Mouse (Mus musculus) lung, postnatal 0 days (tissue): ENCODE results near the gene Tmem181a. TPM values are rescaled to one million over a fixed set of nuclear protein-coding genes. Genes with fewer than 3 reads are reported as not detected.

ENCODE experiments used
- polyA plus RNA-seq: library from polyadenylated mRNA; unstranded; fragments of >200 nt; fragmentation: Nextera tagmentation; extraction: Ambion mirVana; gene quantifications from 2 replicates; pipeline ENCODE4 v1.2.1, GENCODE M21; 2015

Gene Tmem181a
- polyA plus RNA-seq, 1 experiment from 2014 or later: 15.0 TPM

Other genes starting within 250 kb of the Tmem181a start
- 2.5 and 3.0 TPM in 2 replicates for gene Serac1, start 177.1 kb upstream of the Tmem181a start, polyA plus RNA-seq
- 135 and 139 TPM in 2 replicates for gene Gtf2h5, start 177.1 kb upstream of the Tmem181a start, polyA plus RNA-seq
- gene Tulp4, start 150.4 kb upstream of the Tmem181a start, polyA plus RNA-seq: 34.4 and 35.4 TPM in 2 replicates
- 6.4 and 7.0 TPM in 2 replicates for gene Dynlt1a, start 60.6 kb downstream of the Tmem181a start, polyA plus RNA-seq
- 537 and 571 TPM in 2 replicates for gene Dynlt1b, start 173.3 kb downstream of the Tmem181a start, polyA plus RNA-seq